Mouse (Mus musculus) forebrain, postnatal 0 days (tissue): ENCODE results near the gene Lrrk1. TPM values are rescaled to one million over a fixed set of nuclear protein-coding genes. Genes with fewer than 3 reads are reported as not detected.
A peak's percentile ranks its signal among the peaks of the same experiment; 100 is the strongest.

Experiments
- ATAC-seq: fragments of 200-750 bp; cut with Nextera tagmentation; 2 replicates; pipeline ENCODE4 v1.8.0; 2017; ENCODE audit warnings: mild to moderate bottlenecking, moderate library complexity
- DNase-seq: peaks from one replicate; pipeline ENCODE4 v3.0.0-alpha.2; 2015
- H3K27ac ChIP-seq: fragments of 300-500 bp; sonication (generic); 2 replicates; pipeline ENCODE4 v1.5.1; 2014; ENCODE audit warnings: low read depth, mild to moderate bottlenecking, antibody characterized with exemption, low read length, moderate library complexity, mixed read lengths
- H3K27me3 ChIP-seq: fragments of 300-500 bp; sonication (generic); 2 replicates; pipeline ENCODE4 v1.6.1; 2014; ENCODE audit warnings: mild to moderate bottlenecking, low read length, mixed read lengths; ENCODE audit not compliant: insufficient read depth
- H3K36me3 ChIP-seq: fragments of 300-500 bp; sonication (generic); 2 replicates; pipeline ENCODE4 v1.6.1; 2014; ENCODE audit warnings: mild to moderate bottlenecking, moderate library complexity; ENCODE audit not compliant: insufficient read depth
- H3K4me1 ChIP-seq: fragments of 300-500 bp; sonication (generic); 2 replicates; pipeline ENCODE4 v1.6.1; 2014; ENCODE audit warnings: antibody characterized with exemption; ENCODE audit not compliant: insufficient read depth
- H3K4me2 ChIP-seq: fragments of 300-500 bp; sonication (generic); 2 replicates; pipeline ENCODE4 v1.6.1; 2014; ENCODE audit warnings: low read depth, mild to moderate bottlenecking, moderate library complexity
- H3K4me3 ChIP-seq: fragments of 300-500 bp; sonication (generic); 2 replicates; pipeline ENCODE4 v1.5.1; 2014; ENCODE audit warnings: low read depth, low read length, mixed read lengths
- H3K9ac ChIP-seq: fragments of 300-500 bp; sonication (generic); 2 replicates; pipeline ENCODE4 v1.6.1; 2014; ENCODE audit warnings: mild to moderate bottlenecking
- H3K9me3 ChIP-seq: fragments of 300-500 bp; sonication (generic); 2 replicates; pipeline ENCODE4 v1.6.1; 2016; ENCODE audit warnings: low read length
- CTCF ChIP-seq: sonication (generic); IDR thresholded peaks from 2 replicates; pipeline ENCODE4 v1.5.1; 2016; ENCODE audit warnings: antibody characterized with exemption, control low read depth, low read depth
- WGBS: fragments of 180-500 bp; shearing (Covaris S2); extraction: QIAGEN DNeasy Blood & Tissue Kit; methylation state at CpG from one replicate; pipeline ENCODE4 v1.1.7; 2014; 5-methylcytosine and 5-hydroxymethylcytosine counted together
- polyA plus RNA-seq: library from polyadenylated mRNA; unstranded; fragments of >200 nt; fragmentation: Nextera tagmentation; extraction: Ambion mirVana; gene quantifications from 2 replicates; pipeline ENCODE4 v1.2.1, GENCODE M21; 2015
- total RNA-seq: library from RNA; depleted of rRNA; stranded (reverse); fragments of >200 nt; gene quantifications from 2 replicates; pipeline ENCODE4 v1.2.3, GENCODE M21; 2014

Gene Lrrk1
- total and polyA plus RNA-seq, 2 experiments from 2014 or later, result 2.2 to 3.3 TPM

DNA sequence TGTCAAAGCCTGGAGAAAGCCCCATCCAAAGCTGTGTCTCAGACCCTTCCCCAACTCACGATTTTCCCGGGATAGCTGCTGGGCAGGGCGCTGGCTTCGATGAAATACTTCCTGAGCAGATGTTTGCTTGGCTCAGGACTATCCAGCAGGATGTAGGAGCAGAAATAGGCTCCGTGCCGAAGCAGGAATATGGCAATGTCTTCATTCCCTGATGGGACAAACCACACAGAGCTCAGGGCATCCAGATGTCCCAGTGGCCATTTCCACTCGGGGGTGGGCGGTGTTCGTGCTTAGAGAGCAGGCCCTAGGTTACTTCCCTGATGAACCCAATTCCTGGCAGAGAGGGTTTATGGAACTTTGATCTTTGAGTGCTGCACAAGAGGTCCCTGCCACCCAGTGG, 57.5 kb downstream of the Lrrk1 start:
- no peak overlapping the region for H3K4me3 ChIP-seq
- no peaks in the 10 kb centered on the region for H3K4me1 ChIP-seq
- no peak for TF ChIP-seq CTCF
- ATAC-seq, result no peak
- DNase-seq, result no peak
- 91% methylated on average over 9 of the region's 9 CpGs for WGBS
- H3K27ac ChIP-seq, result no peak overlapping the region
- H3K4me2 ChIP-seq, result no peak overlapping the region
- no peaks in the 10 kb centered on the region for H3K27me3 ChIP-seq
- no peaks in the 10 kb centered on the region for H3K36me3 ChIP-seq
- no peak overlapping the region for H3K9ac ChIP-seq
- H3K9me3 ChIP-seq, result no peaks in the 10 kb centered on the region

DNA sequence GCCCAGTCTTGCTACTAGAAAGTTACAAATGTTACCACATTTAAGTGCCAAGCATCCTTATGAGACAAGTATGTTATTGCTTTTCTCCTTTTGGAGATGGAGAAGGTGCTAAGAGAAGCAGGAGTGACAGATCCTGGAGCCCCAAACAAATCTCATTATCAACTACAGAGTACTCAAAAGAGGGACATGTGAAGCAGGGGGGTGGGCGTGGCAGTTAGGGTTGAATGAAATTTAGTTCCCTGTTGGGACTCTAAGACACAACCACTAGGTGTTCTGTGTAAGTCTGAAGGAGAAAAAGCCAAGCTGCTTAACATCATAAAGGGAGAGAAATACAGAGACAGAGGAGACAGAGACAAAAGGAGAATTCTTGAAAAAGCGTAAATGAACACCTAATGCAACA, 60.6 kb downstream of the Lrrk1 start:
- Histone ChIP-seq H3K36me3 (no peaks in the 10 kb centered on the region), H3K27ac (no peak overlapping the region), H3K9me3 (no peaks in the 10 kb centered on the region), H3K4me1 (no peaks in the 10 kb centered on the region), H3K4me3 (no peak overlapping the region), H3K4me2 (no peak overlapping the region), H3K27me3 (no peaks in the 10 kb centered on the region), H3K9ac (no peak overlapping the region)
- TF ChIP-seq CTCF, result no peak
- ATAC-seq, result no peak
- DNase-seq, result no peak
- 62% methylated on average over 2 of the region's 2 CpGs for WGBS

DNA sequence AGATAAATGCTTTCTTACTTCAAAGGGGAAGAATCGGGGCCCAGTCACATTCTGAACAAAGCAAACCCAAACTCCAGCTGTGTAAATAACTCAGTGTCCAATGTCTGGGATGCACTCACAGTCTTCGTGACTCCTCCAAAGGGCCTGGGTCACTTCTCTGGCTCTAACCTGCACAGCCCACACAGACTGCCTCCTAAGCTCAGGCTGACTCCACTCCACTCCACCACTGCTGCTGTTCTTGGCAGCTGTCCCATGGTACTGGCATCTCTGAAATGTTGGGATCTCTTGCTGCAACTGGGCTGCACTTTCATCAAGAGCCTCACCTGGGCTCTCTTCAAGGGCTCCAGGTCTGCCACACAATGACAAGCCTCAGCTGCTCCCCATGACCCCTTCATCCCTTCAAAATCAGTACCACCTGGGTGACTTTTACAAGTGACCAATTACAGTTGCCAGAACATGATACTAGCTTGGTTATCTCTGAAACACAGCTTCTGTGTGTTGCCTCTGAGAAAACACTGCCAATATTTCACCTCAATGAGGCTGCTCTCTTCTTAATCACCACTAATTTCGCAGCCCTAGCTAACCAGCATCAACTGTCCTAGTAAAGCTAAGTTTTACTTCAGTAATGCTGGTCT, 62.6 kb downstream of the Lrrk1 start:
- Histone ChIP-seq H3K4me3 (no peak overlapping the region), H3K9ac (no peak overlapping the region), H3K27me3 (no peaks in the 10 kb centered on the region), H3K4me1 (peaks cover 5% of the 10 kb centered on the region; the same call in 1 of the 2 replicates), H3K9me3 (no peaks in the 10 kb centered on the region), H3K27ac (no peak overlapping the region), H3K36me3 (no peaks in the 10 kb centered on the region), H3K4me2 (no peak overlapping the region)
- DNase-seq (no peak), ATAC-seq (no peak)
- 82% methylated on average over 3 of the region's 3 CpGs for WGBS
- no peak for TF ChIP-seq CTCF

DNA sequence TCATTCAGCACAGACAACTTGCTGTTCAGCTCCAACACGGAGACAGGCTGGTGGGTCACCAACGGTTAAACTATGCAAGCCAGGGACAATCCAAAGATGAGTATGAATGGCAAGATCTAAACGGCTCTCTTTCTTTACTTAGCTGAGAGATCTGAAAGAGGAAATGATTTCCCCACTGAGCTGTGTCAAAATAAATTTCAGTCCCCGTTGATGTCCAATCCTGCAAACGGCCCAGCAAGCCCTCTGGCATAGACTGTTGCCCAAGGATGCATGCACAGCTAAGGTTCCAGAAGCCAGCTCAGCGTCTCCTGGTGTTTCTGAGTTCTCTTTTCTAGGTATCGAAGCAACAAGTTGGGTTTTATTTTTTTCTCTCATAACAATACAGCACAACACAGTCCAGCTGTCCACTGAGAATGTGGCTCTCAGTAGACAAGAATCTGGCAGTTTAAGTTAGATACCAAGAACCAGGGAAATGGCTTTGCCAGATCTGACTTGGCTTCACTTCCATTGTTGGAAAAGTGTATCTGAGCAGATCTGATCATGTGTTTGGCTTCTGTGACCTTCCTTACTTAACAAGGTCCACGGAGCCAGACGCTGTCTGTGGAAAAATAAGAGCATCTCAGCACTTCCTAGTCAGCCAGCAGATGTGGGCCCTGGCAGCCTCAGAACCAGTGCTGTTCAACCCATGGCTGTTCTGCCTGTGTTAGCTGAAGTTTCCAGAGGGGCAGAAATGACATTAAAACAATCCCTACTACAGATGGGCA, 64.7 kb downstream of the Lrrk1 start:
- TF ChIP-seq CTCF, result no peak
- Histone ChIP-seq H3K36me3 (no peaks in the 10 kb centered on the region), H3K4me1 (peaks cover 5% of the 10 kb centered on the region; the same call in 1 of the 2 replicates), H3K9ac (no peak overlapping the region), H3K27ac (no peak overlapping the region), H3K4me3 (no peak overlapping the region), H3K4me2 (no peak overlapping the region), H3K27me3 (no peaks in the 10 kb centered on the region), H3K9me3 (no peaks in the 10 kb centered on the region)
- WGBS, result 76% methylated on average over 9 of the region's 9 CpGs
- DNase-seq (no peak), ATAC-seq (no peak)

DNA sequence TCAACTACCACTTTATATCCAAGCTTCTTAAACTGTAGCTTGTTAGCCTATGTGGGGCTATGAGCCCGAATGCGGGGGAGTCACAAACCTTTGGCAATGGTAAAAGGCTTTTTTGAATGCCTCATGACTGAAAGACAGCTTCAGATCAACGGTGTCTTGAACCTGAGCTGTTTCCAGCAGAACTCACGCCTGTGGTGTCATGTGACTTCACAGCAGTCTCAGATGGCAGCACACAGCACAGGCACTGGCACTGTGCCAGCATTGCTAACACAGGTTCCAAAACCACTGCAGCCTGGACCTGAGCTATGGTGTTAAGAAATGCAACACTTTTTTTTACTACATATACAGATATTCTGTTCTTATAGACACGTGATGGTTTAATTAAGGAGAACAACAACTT, 67.2 kb downstream of the Lrrk1 start:
- TF ChIP-seq CTCF, result no peak
- WGBS, result 31% methylated on average over 5 of the region's 5 CpGs
- Histone ChIP-seq H3K27ac (no peak overlapping the region), H3K36me3 (no peaks in the 10 kb centered on the region), H3K9me3 (no peaks in the 10 kb centered on the region), H3K4me3 (no peak overlapping the region), H3K4me1 (peaks cover 5% of the 10 kb centered on the region; the same call in 1 of the 2 replicates), H3K27me3 (no peaks in the 10 kb centered on the region), H3K9ac (no peak overlapping the region), H3K4me2 (no peak overlapping the region)
- DNase-seq, result peak; percentile 27
- ATAC-seq, result no peak; the same call in 1 of the 2 replicates

DNA sequence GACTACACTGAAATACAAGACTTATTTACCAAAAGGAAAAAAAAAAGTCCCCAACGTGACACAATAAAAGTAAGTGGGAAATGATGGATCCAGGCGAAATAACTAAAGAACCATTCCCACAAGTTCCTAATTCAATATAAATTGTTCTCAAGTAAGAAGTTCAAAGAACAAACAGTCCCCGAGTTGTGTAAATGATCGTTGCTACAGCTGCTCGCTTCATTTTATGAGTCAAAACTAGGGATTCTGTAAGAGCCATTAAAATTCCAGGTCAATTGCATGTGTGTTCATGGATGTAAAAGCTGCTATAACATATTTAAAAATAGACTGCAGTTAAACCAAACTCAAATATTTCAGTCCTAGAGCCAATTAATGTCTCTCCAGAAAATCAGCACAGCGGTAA, 70.0 kb downstream of the Lrrk1 start:
- Histone ChIP-seq H3K36me3 (no peaks in the 10 kb centered on the region), H3K4me1 (peaks cover 5% of the 10 kb centered on the region; the same call in 1 of the 2 replicates), H3K9ac (no peak overlapping the region), H3K4me3 (no peak overlapping the region), H3K4me2 (no peak overlapping the region), H3K27me3 (no peaks in the 10 kb centered on the region), H3K27ac (no peak overlapping the region), H3K9me3 (no peaks in the 10 kb centered on the region)
- no peak for TF ChIP-seq CTCF
- DNase-seq (no peak), ATAC-seq (no peak)
- 92% methylated on average over 6 of the region's 6 CpGs for WGBS
